Mouse (Mus musculus): ENCODE data around the gene Rap1b.
A peak's percentile ranks its signal among the peaks of the same experiment; 100 is the strongest.

Rap1b gene

GRCm38 (mm10) chr10:117859800-117860199 is 14.0 kb upstream of the Rap1b start:
- DNase-seq (ENCODE audit: low spot score in 2 of 2), result no peak

- DNase-seq (ENCODE audit: low spot score in 2 of 2), result no peak
These were observed 12.4 kb upstream of the Rap1b start for GRCm38 (mm10) chr10:117858241-117858640.

- DNase-seq (ENCODE audit: low spot score in 2 of 2), result no peak
These were observed 10.3 kb upstream of the Rap1b start for GRCm38 (mm10) chr10:117856001-117856720.

- no peak for DNase-seq (ENCODE audit: low spot score in 2 of 2)
These were observed 6.9 kb upstream of the Rap1b start for GRCm38 (mm10) chr10:117852648-117853192.

GRCm38 (mm10) chr10:117848981-117849380 is 3.1 kb upstream of the Rap1b start:
- no peak for DNase-seq (ENCODE audit: low spot score in 2 of 2)

- DNase-seq (ENCODE audit: low spot score in 2 of 2), result no peak
These were observed 961 bp upstream of the Rap1b start for GRCm38 (mm10) chr10:117846796-117847195.

GRCm38 (mm10) chr10:117846260-117846632 is 411 bp upstream of the Rap1b start:
- no peak for DNase-seq (ENCODE audit: low spot score in 2 of 2)

- DNase-seq (ENCODE audit: low spot score in 2 of 2), result peak; percentile 32 to 64
These were observed 846 bp downstream of the Rap1b start for GRCm38 (mm10) chr10:117844782-117845596.

GRCm38 (mm10) chr10:117844279-117844678 is 1.6 kb downstream of the Rap1b start:
- no peak for DNase-seq (ENCODE audit: low spot score in 2 of 2)

GRCm38 (mm10) chr10:117843690-117844089 is 2.1 kb downstream of the Rap1b start:
- DNase-seq (ENCODE audit: low spot score in 2 of 2), result no peak

GRCm38 (mm10) chr10:117841765-117842164 is 4.1 kb downstream of the Rap1b start:
- no peak for DNase-seq (ENCODE audit: low spot score in 2 of 2)

- no peak for DNase-seq (ENCODE audit: low spot score in 2 of 2)
These were observed 5.3 kb downstream of the Rap1b start for GRCm38 (mm10) chr10:117840431-117840995.

- DNase-seq (ENCODE audit: low spot score in 2 of 2), result no peak
These were observed 6.1 kb downstream of the Rap1b start for GRCm38 (mm10) chr10:117839737-117840136.

GRCm38 (mm10) chr10:117838924-117839323 is 6.9 kb downstream of the Rap1b start:
- no peak for DNase-seq (ENCODE audit: low spot score in 2 of 2)

- DNase-seq (ENCODE audit: low spot score in 2 of 2), result no peak
These were observed 9.5 kb downstream of the Rap1b start for GRCm38 (mm10) chr10:117836354-117836753.

GRCm38 (mm10) chr10:117835453-117835852 is 10.4 kb downstream of the Rap1b start:
- no peak for DNase-seq (ENCODE audit: low spot score in 2 of 2)

GRCm38 (mm10) chr10:117830797-117831196 is 15.0 kb downstream of the Rap1b start:
- no peak for DNase-seq (ENCODE audit: low spot score in 2 of 2)

GRCm38 (mm10) chr10:117829472-117830155 is 16.2 kb downstream of the Rap1b start:
- DNase-seq (ENCODE audit: low spot score in 2 of 2), result no peak

GRCm38 (mm10) chr10:117829022-117829421 is 16.8 kb downstream of the Rap1b start:
- no peak for DNase-seq (ENCODE audit: low spot score in 2 of 2)

- DNase-seq (ENCODE audit: low spot score in 2 of 2), result no peak
These were observed 17.3 kb downstream of the Rap1b start for GRCm38 (mm10) chr10:117828536-117828935.

- no peak for DNase-seq (ENCODE audit: low spot score in 2 of 2)
These were observed 21.2 kb downstream of the Rap1b start for GRCm38 (mm10) chr10:117824647-117825046.

- no peak for DNase-seq (ENCODE audit: low spot score in 2 of 2)
These were observed 21.7 kb downstream of the Rap1b start for GRCm38 (mm10) chr10:117824139-117824538.

Measured in frontal cortex, postnatal 10 days (tissue).